Mouse (Mus musculus) kidney, adult 11 months (tissue): ENCODE data around the gene Hfe.
"Not testable (repeated sequence)": the region's sequence is repeated elsewhere in the genome, so short reads cannot be mapped to it uniquely, and the experiment has no call there.

Source experiments
- DNase-seq: peaks from one replicate; pipeline ENCODE4 v3.0.0; 2022

Gene Hfe

GRCm38 (mm10) chr13:23682947-23683754, 27.5 kb downstream of the Hfe start:
- DNase-seq, result not testable (repeated sequence)

DNA sequence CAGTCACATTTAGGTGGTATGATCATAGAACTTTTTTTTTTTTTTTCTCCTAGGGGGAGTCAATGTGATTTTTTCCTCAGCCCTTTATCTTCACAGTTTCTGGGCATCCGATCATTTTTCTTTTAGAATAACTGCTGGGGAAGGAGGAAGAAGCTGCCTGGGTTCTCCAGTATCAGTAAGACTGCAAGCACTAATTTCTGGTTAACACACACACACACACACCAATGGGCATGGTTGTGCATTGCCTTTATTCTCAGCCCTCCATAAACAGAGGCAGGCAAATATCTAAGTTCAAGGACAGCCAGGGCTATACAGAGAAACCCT, 28.1 kb downstream of the Hfe start:
- DNase-seq, result no peak

GRCm38 (mm10) chr13:23681990-23682582, 28.6 kb downstream of the Hfe start:
- DNase-seq, result no peak

GRCm38 (mm10) chr13:23662536-23662935, 48.1 kb downstream of the Hfe start:
- no peak for DNase-seq

DNA sequence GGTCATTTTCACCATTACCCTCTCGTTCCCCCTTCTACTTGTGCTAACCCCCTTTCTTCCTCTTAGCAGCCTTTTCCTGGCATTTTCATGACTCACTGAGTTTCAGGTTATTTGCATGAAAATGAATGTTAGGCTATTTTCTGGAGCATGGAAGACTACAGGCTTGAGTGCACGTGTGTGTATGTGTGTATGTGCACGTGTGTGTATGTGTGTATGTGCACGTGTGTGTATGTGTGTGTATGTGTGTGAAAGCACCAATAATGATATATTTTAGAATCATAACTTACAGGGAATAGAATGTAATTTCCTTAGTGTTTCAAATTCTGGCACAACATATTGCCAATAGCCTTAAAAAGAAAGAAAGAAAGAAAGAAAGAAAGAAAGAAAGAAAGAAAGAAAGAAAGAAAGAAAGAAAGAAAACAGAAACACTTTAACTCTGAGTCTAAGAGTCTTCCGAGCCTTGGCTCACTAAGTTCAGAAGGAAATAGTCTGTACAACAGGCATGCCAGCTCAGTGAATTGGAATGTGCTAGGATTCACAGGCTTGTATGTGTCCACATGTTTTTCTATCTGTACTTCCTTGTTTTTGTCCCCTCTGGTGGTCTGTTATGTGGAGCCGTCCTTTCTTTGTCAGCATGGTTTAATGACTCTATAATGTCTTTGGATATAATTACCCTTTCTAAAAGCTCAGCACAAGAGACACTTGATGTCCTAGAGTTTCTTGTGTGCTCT, 50.9 kb downstream of the Hfe start:
- no peak for DNase-seq
